Mouse (Mus musculus) liver, embryonic 11.5 days (tissue): ENCODE results near the gene Hs6st3. TPM values are rescaled to one million over a fixed set of nuclear protein-coding genes. Genes with fewer than 3 reads are reported as not detected.
A peak's percentile ranks its signal among the peaks of the same experiment; 100 is the strongest.

Source experiments
- ATAC-seq: fragments of 200-750 bp; cut with Nextera tagmentation; replicated peaks from 2 replicates; pipeline ENCODE4 v1.8.0; 2017; ENCODE audit warnings: moderate number of reproducible peaks, mild to moderate bottlenecking, moderate TSS enrichment, moderate library complexity; ENCODE audit not compliant: low FRiP score
- DNase-seq: peaks from one replicate; pipeline ENCODE4 v3.0.0-alpha.2; 2017; ENCODE audit warnings: low spot score
- H3K27ac ChIP-seq: fragments of 300-500 bp; sonication (generic); 2 replicates; pipeline ENCODE4 v1.5.1; 2014; ENCODE audit warnings: mild to moderate bottlenecking, low read depth, low read length, control low read depth
- H3K27me3 ChIP-seq: fragments of 300-500 bp; sonication (generic); replicated peaks from 2 replicates; pipeline ENCODE4 v1.6.1; 2014; ENCODE audit warnings: low read length, mixed read lengths; ENCODE audit not compliant: control insufficient read depth, insufficient read depth
- H3K36me3 ChIP-seq: fragments of 300-500 bp; sonication (generic); 2 replicates; pipeline ENCODE4 v1.6.1; 2014; ENCODE audit warnings: mild to moderate bottlenecking, low read length, moderate library complexity, mixed read lengths; ENCODE audit not compliant: control insufficient read depth, insufficient read depth
- H3K4me1 ChIP-seq: fragments of 300-500 bp; sonication (generic); replicated peaks from 2 replicates; pipeline ENCODE4 v1.6.1; 2014; ENCODE audit warnings: low read length, mixed read lengths; ENCODE audit not compliant: control insufficient read depth, insufficient read depth
- H3K4me2 ChIP-seq: fragments of 300-500 bp; sonication (generic); 2 replicates; pipeline ENCODE4 v1.6.1; 2014; ENCODE audit warnings: mild to moderate bottlenecking, control low read depth, moderate library complexity
- H3K4me3 ChIP-seq: fragments of 300-500 bp; sonication (generic); 2 replicates; pipeline ENCODE4 v1.5.1; 2014; ENCODE audit warnings: low read depth, low read length, control low read depth
- H3K9ac ChIP-seq: fragments of 300-500 bp; sonication (generic); 2 replicates; pipeline ENCODE4 v1.6.1; 2014; ENCODE audit warnings: low read depth, low read length, control low read depth
- H3K9me3 ChIP-seq: fragments of 300-500 bp; sonication (generic); 2 replicates; pipeline ENCODE4 v1.6.1; 2016; ENCODE audit warnings: low read length, inconsistent platforms, mixed read lengths; ENCODE audit not compliant: control insufficient read depth
- WGBS: fragments of 180-500 bp; shearing (Covaris S2); extraction: QIAGEN DNeasy Blood & Tissue Kit; methylation state at CpG from one replicate; pipeline ENCODE4 v1.1.7; 2014; 5-methylcytosine and 5-hydroxymethylcytosine counted together
- polyA plus RNA-seq: library from polyadenylated mRNA; unstranded; fragments of >200 nt; fragmentation: Nextera tagmentation; extraction: Ambion mirVana; gene quantifications from 2 replicates; pipeline ENCODE4 v1.2.1, GENCODE M21; 2014

Hs6st3 gene
- polyA plus RNA-seq, 1 experiment from 2014 or later, result not detected

DNA sequence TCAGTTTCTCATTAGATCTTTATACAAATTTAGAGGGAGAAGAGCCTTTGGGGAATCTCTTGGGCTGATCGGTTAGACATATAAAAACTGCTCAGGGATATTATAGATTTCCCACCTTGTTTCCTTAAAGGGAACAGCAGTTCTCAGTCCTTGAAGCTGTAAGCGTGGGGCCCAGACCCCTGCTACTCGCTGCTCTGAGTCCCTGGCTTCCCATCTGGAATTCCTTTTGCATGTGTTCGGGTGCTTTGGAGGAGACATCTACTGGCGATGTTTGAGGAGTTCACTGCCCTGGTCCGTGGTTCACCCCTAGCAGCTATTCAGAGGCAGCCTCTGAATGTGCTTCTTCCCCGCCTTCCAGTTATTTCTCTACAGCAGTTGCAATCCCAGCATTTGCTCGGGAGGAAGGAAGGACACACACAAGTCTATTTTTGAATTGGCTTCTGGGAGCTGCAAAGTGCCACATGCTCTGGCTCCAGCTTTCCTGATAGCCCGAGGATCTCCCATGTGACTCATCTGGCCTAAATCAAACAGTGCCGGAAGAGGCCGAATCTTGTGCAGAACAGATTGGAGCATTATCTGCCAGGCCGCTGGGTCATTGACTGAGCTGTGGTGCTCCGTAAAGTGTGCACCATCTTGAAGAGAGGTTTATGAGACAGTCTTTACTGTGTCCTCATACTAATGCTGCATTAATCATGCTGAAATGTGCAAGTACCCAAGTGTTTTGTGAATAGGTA lies 77.6 kb downstream of the Hs6st3 start:
- Histone ChIP-seq H3K4me2 (no peak overlapping the region), H3K4me1 (no peaks in the 10 kb centered on the region), H3K9ac (no peak overlapping the region)

DNA sequence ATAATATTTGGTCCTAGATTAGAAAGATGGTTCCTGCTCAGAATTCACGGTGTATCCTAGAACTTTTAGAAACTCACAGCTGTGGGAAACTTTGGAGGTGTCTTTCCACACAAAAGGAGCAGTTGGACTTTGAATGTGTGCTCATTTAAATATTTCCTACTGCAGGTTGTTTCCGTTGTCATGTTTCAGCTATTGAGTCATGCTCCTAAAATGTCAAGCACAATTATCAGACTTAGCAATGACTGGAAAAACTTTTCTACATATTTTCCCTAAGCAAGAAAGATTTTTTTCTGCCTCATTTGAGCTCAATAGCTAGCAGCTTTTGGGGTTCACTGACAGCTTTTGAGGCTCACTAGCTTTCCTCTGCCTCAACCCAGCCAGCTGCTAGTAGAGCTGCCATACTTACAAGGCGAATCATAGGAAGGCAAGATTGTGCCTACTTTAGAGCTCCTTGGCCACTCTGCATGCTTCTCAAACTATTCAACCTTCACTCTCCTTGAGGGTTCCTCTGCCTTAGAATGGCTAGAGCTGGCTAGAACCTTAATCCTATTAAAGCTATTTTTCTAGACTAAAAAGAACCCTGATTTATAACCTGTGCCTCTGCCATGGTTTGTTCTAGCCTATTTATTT lies 89.7 kb downstream of the Hs6st3 start:
- no peaks in the 10 kb centered on the region for H3K9me3 ChIP-seq
- H3K36me3 ChIP-seq, result no peaks in the 10 kb centered on the region
- no peaks in the 10 kb centered on the region for H3K27me3 ChIP-seq
- no peaks in the 10 kb centered on the region for H3K4me1 ChIP-seq
- no peak for ATAC-seq
- 75% methylated on average over 3 of the region's 3 CpGs for WGBS
- no peak overlapping the region for H3K27ac ChIP-seq
- no peak overlapping the region for H3K9ac ChIP-seq
- no peak overlapping the region for H3K4me2 ChIP-seq
- no peak overlapping the region for H3K4me3 ChIP-seq
- DNase-seq, result no peak

More for the DNA sequence above, 77.6 kb downstream of the Hs6st3 start:
- H3K36me3 ChIP-seq, result no peaks in the 10 kb centered on the region
- ATAC-seq, result peak; percentile 67; the same call in 1 of the 2 replicates
- H3K27me3 ChIP-seq, result no peaks in the 10 kb centered on the region
- no peak overlapping the region for H3K27ac ChIP-seq
- no peak for DNase-seq
- H3K4me3 ChIP-seq, result no peak overlapping the region
- no peaks in the 10 kb centered on the region for H3K9me3 ChIP-seq
- 66% methylated on average over 13 of the region's 13 CpGs for WGBS

DNA sequence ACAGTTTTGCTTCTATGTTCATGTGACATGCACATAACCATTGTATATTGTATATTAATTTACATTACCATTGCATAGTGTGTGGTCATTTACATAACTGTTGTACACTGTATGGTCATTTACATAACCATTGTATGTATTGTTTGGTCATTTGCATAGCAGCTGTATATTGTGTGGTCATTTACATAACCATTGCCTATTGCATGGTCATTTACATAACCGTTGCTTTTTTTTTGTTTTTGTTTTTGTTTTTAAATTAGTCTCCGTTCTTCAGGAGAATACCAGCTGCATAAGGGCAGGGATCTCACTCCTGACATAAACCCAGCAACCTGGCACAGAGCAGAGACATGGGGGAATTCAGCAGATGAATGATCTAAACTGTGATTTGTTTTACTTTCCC lies 95.5 kb downstream of the Hs6st3 start:
- ATAC-seq (no peak), DNase-seq (no peak)
- Histone ChIP-seq H3K9ac (no peak overlapping the region), H3K4me2 (no peak overlapping the region), H3K4me3 (no peak overlapping the region), H3K27ac (no peak overlapping the region), H3K27me3 (no peaks in the 10 kb centered on the region), H3K4me1 (no peaks in the 10 kb centered on the region), H3K9me3 (no peaks in the 10 kb centered on the region), H3K36me3 (no peaks in the 10 kb centered on the region)
- 88% methylated on average over 2 of the region's 2 CpGs for WGBS

DNA sequence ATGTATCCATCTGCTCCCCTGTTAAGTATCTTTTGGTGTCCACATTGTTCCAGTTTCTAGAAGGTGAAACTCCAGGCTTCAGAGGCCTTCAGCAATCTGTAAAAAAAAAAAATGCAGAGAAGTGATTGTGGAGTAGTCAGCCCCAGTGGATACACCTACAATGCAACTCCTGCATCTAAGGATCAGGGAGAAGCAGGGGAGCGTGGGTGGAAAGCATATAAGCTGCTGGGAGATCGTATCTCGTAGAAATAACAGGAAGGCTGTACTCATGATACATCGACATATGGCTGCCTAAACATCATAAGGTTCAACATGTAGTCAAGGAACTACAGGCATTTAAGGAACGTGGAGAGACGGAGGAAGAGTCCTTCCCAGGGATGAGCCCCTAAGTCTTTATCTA lies 109.0 kb downstream of the Hs6st3 start:
- H3K9ac ChIP-seq, result no peak overlapping the region
- H3K4me2 ChIP-seq, result no peak overlapping the region
- peaks cover 2% of the 10 kb centered on the region; the same call in 1 of the 2 replicates for H3K9me3 ChIP-seq
- no peaks in the 10 kb centered on the region for H3K36me3 ChIP-seq
- H3K4me3 ChIP-seq, result no peak overlapping the region
- H3K27ac ChIP-seq, result no peak overlapping the region
- H3K4me1 ChIP-seq, result no peaks in the 10 kb centered on the region
- DNase-seq, result no peak
- no peaks in the 10 kb centered on the region for H3K27me3 ChIP-seq
- ATAC-seq, result no peak
- 89% methylated on average over 6 of the region's 6 CpGs for WGBS

DNA sequence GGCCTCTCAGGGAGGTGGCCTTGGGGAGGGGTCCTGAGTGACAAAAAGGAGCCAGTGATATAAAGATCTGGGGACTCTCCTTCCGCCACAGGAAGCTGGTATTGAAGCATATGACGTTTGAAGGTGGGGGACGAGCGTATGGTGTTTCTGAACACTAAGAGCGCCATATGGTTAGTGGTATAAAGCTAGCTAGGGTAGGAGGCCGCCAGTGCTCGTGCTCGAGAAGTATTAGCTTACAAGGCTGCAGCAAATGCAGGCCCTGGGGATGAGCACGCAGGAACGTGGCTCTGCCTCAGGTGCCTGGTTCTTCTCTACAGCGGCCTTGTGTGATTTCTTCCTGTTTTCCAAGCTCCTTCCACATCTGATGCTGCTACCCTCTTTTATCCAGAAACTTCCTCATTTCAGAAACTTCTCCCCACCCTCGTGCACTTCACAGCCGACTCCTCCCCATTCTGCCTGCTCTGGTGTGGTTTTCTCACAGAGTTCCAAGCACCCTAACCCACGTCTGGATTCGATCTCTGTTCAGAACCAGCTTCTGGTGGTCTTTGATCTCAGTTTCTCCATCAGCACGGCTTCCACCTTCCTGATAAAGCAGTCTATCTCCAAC lies 110.0 kb downstream of the Hs6st3 start:
- H3K27me3 ChIP-seq, result no peaks in the 10 kb centered on the region
- DNase-seq (no peak), ATAC-seq (no peak)
- H3K9me3 ChIP-seq, result peaks cover 2% of the 10 kb centered on the region; the same call in 1 of the 2 replicates
- H3K4me1 ChIP-seq, result no peaks in the 10 kb centered on the region
- no peak overlapping the region for H3K4me3 ChIP-seq
- no peak overlapping the region for H3K27ac ChIP-seq
- WGBS, result 62% methylated on average over 16 of the region's 16 CpGs
- H3K9ac ChIP-seq, result no peak overlapping the region
- no peaks in the 10 kb centered on the region for H3K36me3 ChIP-seq
- no peak overlapping the region; the same call in 1 of the 2 replicates for H3K4me2 ChIP-seq

DNA sequence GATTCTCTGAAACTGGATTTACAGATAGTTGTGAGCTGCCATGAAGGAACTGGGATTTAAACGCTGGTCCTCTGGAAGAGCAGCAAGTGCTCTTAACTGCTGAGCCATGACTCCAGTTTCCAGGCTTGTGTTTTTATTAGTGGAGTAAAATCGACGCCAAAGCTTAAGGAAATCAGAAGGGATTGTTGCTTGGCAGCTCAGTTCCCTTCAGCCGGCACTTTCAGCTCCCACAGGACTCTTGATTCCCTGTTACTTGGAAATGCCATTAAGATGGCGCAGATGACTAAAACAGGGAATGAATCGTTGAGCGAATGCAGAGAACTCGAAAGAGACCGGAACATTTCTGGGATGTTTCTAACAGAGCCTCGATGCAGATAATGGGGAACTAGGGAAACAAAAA lies 112.2 kb downstream of the Hs6st3 start:
- no peaks in the 10 kb centered on the region for H3K36me3 ChIP-seq
- WGBS, result 79% methylated on average over 10 of the region's 10 CpGs
- H3K27me3 ChIP-seq, result no peaks in the 10 kb centered on the region
- H3K4me1 ChIP-seq, result no peaks in the 10 kb centered on the region
- ATAC-seq (no peak), DNase-seq (no peak)
- peaks cover 2% of the 10 kb centered on the region; the same call in 1 of the 2 replicates for H3K9me3 ChIP-seq
- no peak overlapping the region for H3K4me3 ChIP-seq
- no peak overlapping the region for H3K9ac ChIP-seq
- H3K27ac ChIP-seq, result no peak overlapping the region
- no peak overlapping the region for H3K4me2 ChIP-seq

DNA sequence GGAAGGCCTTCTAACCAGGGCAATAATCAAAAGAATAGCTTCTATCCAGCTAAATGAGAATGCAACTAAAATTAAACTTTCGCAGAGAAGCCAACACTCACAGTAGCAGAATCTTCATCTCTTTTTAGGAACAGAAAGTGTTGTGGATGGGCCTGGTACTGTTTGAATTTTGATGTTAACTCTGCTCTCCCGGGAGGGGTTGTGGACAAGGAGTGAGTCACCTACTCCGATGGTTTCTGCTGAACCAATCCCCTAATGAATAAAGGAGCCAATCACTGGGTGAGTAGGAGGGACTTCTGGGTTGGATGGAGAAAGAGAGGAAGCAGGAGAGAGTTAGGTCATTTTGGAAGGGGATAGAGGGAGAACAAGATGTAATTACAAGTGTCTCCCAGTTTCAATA lies 117.3 kb downstream of the Hs6st3 start:
- H3K27ac ChIP-seq, result no peak overlapping the region
- H3K9me3 ChIP-seq, result no peaks in the 10 kb centered on the region
- ATAC-seq, result no peak
- H3K4me1 ChIP-seq, result no peaks in the 10 kb centered on the region
- no peak for DNase-seq
- WGBS, result 80% methylated on average over 3 of the region's 3 CpGs
- no peak overlapping the region for H3K4me2 ChIP-seq
- H3K4me3 ChIP-seq, result no peak overlapping the region
- no peaks in the 10 kb centered on the region for H3K36me3 ChIP-seq
- H3K9ac ChIP-seq, result no peak overlapping the region
- no peaks in the 10 kb centered on the region for H3K27me3 ChIP-seq

DNA sequence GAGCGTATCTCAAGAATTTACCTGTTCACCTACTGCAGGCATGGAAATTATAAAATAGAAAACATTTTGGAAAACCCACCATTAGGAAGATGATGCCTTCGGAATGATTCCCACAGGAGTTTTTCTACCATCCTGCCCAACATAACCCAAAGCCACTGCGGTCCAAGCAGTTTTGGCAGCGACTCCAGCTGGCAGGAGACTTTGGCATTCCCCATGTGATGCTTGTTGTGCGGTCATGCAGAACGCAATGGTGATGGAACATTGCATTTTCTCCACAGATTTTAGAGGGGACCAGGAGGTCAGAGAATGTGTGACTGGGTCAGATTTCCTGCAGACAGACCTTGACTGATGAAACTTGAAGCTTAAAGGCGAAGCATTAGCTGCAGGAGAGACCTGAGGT lies 118.9 kb downstream of the Hs6st3 start:
- Histone ChIP-seq H3K27ac (no peak overlapping the region), H3K4me3 (no peak overlapping the region), H3K4me1 (no peaks in the 10 kb centered on the region), H3K27me3 (no peaks in the 10 kb centered on the region), H3K36me3 (no peaks in the 10 kb centered on the region), H3K4me2 (no peak overlapping the region), H3K9ac (no peak overlapping the region), H3K9me3 (no peaks in the 10 kb centered on the region)
- 82% methylated on average over 7 of the region's 7 CpGs for WGBS
- no peak for DNase-seq
- ATAC-seq, result no peak
